Mouse (Mus musculus): ENCODE data around the gene Gtf3c2. TPM values are rescaled to one million over a fixed set of nuclear protein-coding genes. Genes with fewer than 3 reads are reported as not detected.

Gtf3c2 gene
- total and polyA plus RNA-seq, 3 experiments = 65.1 to 164 (median 88.3) TPM

GRCm38 (mm10) chr5:31188223-31188840, 8.4 kb upstream of the Gtf3c2 start:
- no peak overlapping the region for H3K4me3 ChIP-seq (ENCODE audit: low read depth, low read length)
- no peaks in the 10 kb centered on the region for H3K27me3 ChIP-seq (ENCODE audit: insufficient read depth, low read length)
- peaks cover 54% of the 10 kb centered on the region for H3K36me3 ChIP-seq (replicated peaks)
- peaks cover 27% of the 10 kb centered on the region for H3K4me1 ChIP-seq (ENCODE audit: insufficient read depth, low read depth, low read length)
- no peak for DNase-seq (ENCODE audit: low spot score)
- TF ChIP-seq CTCF (IDR thresholded peaks at IDR 0.05; ENCODE audit: low read depth, low read length) (0 out of 2 replicates have a peak, but pooled peaks have one; percentile 25), TAL1 (conservative IDR thresholded peaks at IDR 0.05; ENCODE audit: low read depth, low read length) (no peak)
- ATAC-seq (ENCODE audit: extremely low read depth, insufficient number of reproducible peaks, low FRiP score, poor library complexity, severe bottlenecking) = no peak
- H3K9me3 ChIP-seq (replicated peaks) = no peaks in the 10 kb centered on the region

- DNase-seq (ENCODE audit: low spot score) = no peak
- peaks cover 21% of the 10 kb centered on the region for H3K4me1 ChIP-seq (ENCODE audit: insufficient read depth, low read depth, low read length)
- H3K27me3 ChIP-seq (ENCODE audit: insufficient read depth, low read length) = no peaks in the 10 kb centered on the region
- TF ChIP-seq GATA1 (IDR thresholded peaks at IDR 0.05; ENCODE audit: borderline replicate concordance, low read length) (no peak), TAL1 (conservative IDR thresholded peaks at IDR 0.05; ENCODE audit: low read depth, low read length) (no peak; the same call in 1 of the 2 replicates), GATA2 (IDR thresholded peaks at IDR 0.05; ENCODE audit: borderline replicate concordance, low read depth, low read length) (no peak), CTCF (IDR thresholded peaks at IDR 0.05; ENCODE audit: low read depth, low read length) (no peak), POLR2AphosphoS5 (IDR thresholded peaks at IDR 0.05; ENCODE audit: insufficient replicate concordance, low read depth, low read length) (no peak)
- no peak for ATAC-seq (ENCODE audit: extremely low read depth, insufficient number of reproducible peaks, low FRiP score, poor library complexity, severe bottlenecking)
- H3K9me3 ChIP-seq (replicated peaks) = no peaks in the 10 kb centered on the region
- H3K36me3 ChIP-seq (replicated peaks) = peaks cover 34% of the 10 kb centered on the region
- no peak overlapping the region for H3K4me3 ChIP-seq (ENCODE audit: low read depth, low read length)
Measured at GRCm38 (mm10) chr5:31183678-31184077, 3.7 kb upstream of the Gtf3c2 start.

GRCm38 (mm10) chr5:31181183-31181770, 1.3 kb upstream of the Gtf3c2 start:
- H3K27me3 ChIP-seq (ENCODE audit: insufficient read depth, low read length) = no peaks in the 10 kb centered on the region
- no peak overlapping the region; the same call in 1 of the 2 replicates for H3K4me3 ChIP-seq (ENCODE audit: low read depth, low read length)
- no peak for ATAC-seq (ENCODE audit: extremely low read depth, insufficient number of reproducible peaks, low FRiP score, poor library complexity, severe bottlenecking)
- peaks cover 25% of the 10 kb centered on the region for H3K36me3 ChIP-seq (replicated peaks)
- no peaks in the 10 kb centered on the region for H3K9me3 ChIP-seq (replicated peaks)
- no peak for TF ChIP-seq GATA1 (IDR thresholded peaks at IDR 0.05; ENCODE audit: borderline replicate concordance, low read length)
- TF ChIP-seq GATA2 (IDR thresholded peaks at IDR 0.05; ENCODE audit: borderline replicate concordance, low read depth, low read length) = no peak
- no peak for TF ChIP-seq POLR2AphosphoS5 (IDR thresholded peaks at IDR 0.05; ENCODE audit: insufficient replicate concordance, low read depth, low read length)
- TF ChIP-seq TAL1 (conservative IDR thresholded peaks at IDR 0.05; ENCODE audit: low read depth, low read length) = no peak
- no peak for TF ChIP-seq CTCF (IDR thresholded peaks at IDR 0.05; ENCODE audit: low read depth, low read length)
- peaks cover 35% of the 10 kb centered on the region for H3K4me1 ChIP-seq (ENCODE audit: insufficient read depth, low read depth, low read length)
- no peak for DNase-seq (ENCODE audit: low spot score)

GRCm38 (mm10) chr5:31179301-31179765, 611 bp downstream of the Gtf3c2 start:
- DNase-seq (ENCODE audit: low spot score) = peak; percentile 87

GRCm38 (mm10) chr5:31168630-31169029, 11.3 kb downstream of the Gtf3c2 start:
- Histone ChIP-seq H3K36me3 (replicated peaks) (peaks cover 95% of the 10 kb centered on the region), H3K27me3 (ENCODE audit: insufficient read depth, low read length) (no peaks in the 10 kb centered on the region), H3K4me3 (ENCODE audit: low read depth, low read length) (no peak overlapping the region), H3K4me1 (ENCODE audit: insufficient read depth, low read depth, low read length) (peaks cover 2% of the 10 kb centered on the region; the same call in 1 of the 2 replicates), H3K9me3 (replicated peaks) (no peaks in the 10 kb centered on the region)
- DNase-seq (ENCODE audit: low spot score) (no peak), ATAC-seq (ENCODE audit: extremely low read depth, insufficient number of reproducible peaks, low FRiP score, poor library complexity, severe bottlenecking) (no peak)
- no peak for TF ChIP-seq GATA1 (IDR thresholded peaks at IDR 0.05; ENCODE audit: borderline replicate concordance, low read length)
- TF ChIP-seq TAL1 (conservative IDR thresholded peaks at IDR 0.05; ENCODE audit: low read depth, low read length) = no peak
- TF ChIP-seq GATA2 (IDR thresholded peaks at IDR 0.05; ENCODE audit: borderline replicate concordance, low read depth, low read length) = no peak
- TF ChIP-seq CTCF (IDR thresholded peaks at IDR 0.05; ENCODE audit: low read depth, low read length) = no peak
- no peak for TF ChIP-seq POLR2AphosphoS5 (IDR thresholded peaks at IDR 0.05; ENCODE audit: insufficient replicate concordance, low read depth, low read length)

More at GRCm38 (mm10) chr5:31179301-31179765, 611 bp downstream of the Gtf3c2 start:
- H3K4me3 ChIP-seq (ENCODE audit: low read depth, low read length) = peak overlapping the region; percentile 75
- peak; percentile 43; the same call in 1 of the 2 replicates for ATAC-seq (ENCODE audit: extremely low read depth, insufficient number of reproducible peaks, low FRiP score, poor library complexity, severe bottlenecking)
- peaks cover 36% of the 10 kb centered on the region for H3K36me3 ChIP-seq (replicated peaks)
- no peaks in the 10 kb centered on the region for H3K9me3 ChIP-seq (replicated peaks)
- TF ChIP-seq GATA2 (IDR thresholded peaks at IDR 0.05; ENCODE audit: borderline replicate concordance, low read depth, low read length) (no peak), POLR2AphosphoS5 (IDR thresholded peaks at IDR 0.05; ENCODE audit: insufficient replicate concordance, low read depth, low read length) (no peak), GATA1 (IDR thresholded peaks at IDR 0.05; ENCODE audit: borderline replicate concordance, low read length) (no peak)
- H3K27me3 ChIP-seq (ENCODE audit: insufficient read depth, low read length) = no peaks in the 10 kb centered on the region
- H3K4me1 ChIP-seq (ENCODE audit: insufficient read depth, low read depth, low read length) = peaks cover 31% of the 10 kb centered on the region

GRCm38 (mm10) chr5:31164878-31165277, 15.1 kb downstream of the Gtf3c2 start:
- H3K4me3 ChIP-seq (ENCODE audit: low read depth, low read length) = no peak overlapping the region
- TF ChIP-seq GATA2 (IDR thresholded peaks at IDR 0.05; ENCODE audit: borderline replicate concordance, low read depth, low read length) (no peak), GATA1 (IDR thresholded peaks at IDR 0.05; ENCODE audit: borderline replicate concordance, low read length) (no peak), CTCF (IDR thresholded peaks at IDR 0.05; ENCODE audit: low read depth, low read length) (no peak), TAL1 (conservative IDR thresholded peaks at IDR 0.05; ENCODE audit: low read depth, low read length) (no peak)
- peaks cover 9% of the 10 kb centered on the region for H3K4me1 ChIP-seq (ENCODE audit: insufficient read depth, low read depth, low read length)
- DNase-seq (ENCODE audit: low spot score) (no peak), ATAC-seq (ENCODE audit: extremely low read depth, insufficient number of reproducible peaks, low FRiP score, poor library complexity, severe bottlenecking) (no peak)
- no peaks in the 10 kb centered on the region for H3K27me3 ChIP-seq (ENCODE audit: insufficient read depth, low read length)
- H3K9me3 ChIP-seq (replicated peaks) = no peaks in the 10 kb centered on the region
- peaks cover 97% of the 10 kb centered on the region for H3K36me3 ChIP-seq (replicated peaks)
